Mouse (Mus musculus): ENCODE results near the gene Kctd15. TPM values are rescaled to one million over a fixed set of nuclear protein-coding genes. Genes with fewer than 3 reads are reported as not detected.

The Kctd15 gene
- total RNA-seq, 2 experiments from 2014 or later = 10.3 to 11.9 TPM

- no peak for DNase-seq (ENCODE audit: low spot score in 2 of 2)
Observed at GRCm38 (mm10) chr7:34669336-34669735, 12.8 kb upstream of the Kctd15 start.

- no peak for DNase-seq (ENCODE audit: low spot score in 2 of 2)
Observed at GRCm38 (mm10) chr7:34667874-34668273, 11.3 kb upstream of the Kctd15 start.

GRCm38 (mm10) chr7:34663145-34663544 is 6.6 kb upstream of the Kctd15 start:
- DNase-seq (ENCODE audit: low spot score in 2 of 2) = no peak

- no peak for DNase-seq (ENCODE audit: low spot score in 2 of 2)
Observed at GRCm38 (mm10) chr7:34662227-34662626, 5.7 kb upstream of the Kctd15 start.

- no peak for DNase-seq (ENCODE audit: low spot score in 2 of 2)
Observed at GRCm38 (mm10) chr7:34659386-34660085, 3.0 kb upstream of the Kctd15 start.

GRCm38 (mm10) chr7:34655086-34655839 is 1.3 kb downstream of the Kctd15 start:
- DNase-seq (ENCODE audit: low spot score in 2 of 2) = peak; percentile 86 to 89

GRCm38 (mm10) chr7:34654441-34655085 is 2.0 kb downstream of the Kctd15 start:
- DNase-seq (ENCODE audit: low spot score in 2 of 2) = peak; percentile 47 to 67

GRCm38 (mm10) chr7:34653731-34654440 is 2.6 kb downstream of the Kctd15 start:
- peak in 1 of 2 experiments; percentile 24 for DNase-seq (ENCODE audit: low spot score in 2 of 2)

GRCm38 (mm10) chr7:34652751-34653502 is 3.6 kb downstream of the Kctd15 start:
- DNase-seq (ENCODE audit: low spot score in 2 of 2) = no peak

GRCm38 (mm10) chr7:34651381-34651780 is 5.2 kb downstream of the Kctd15 start:
- no peak for DNase-seq (ENCODE audit: low spot score in 2 of 2)

GRCm38 (mm10) chr7:34647052-34647451 is 9.5 kb downstream of the Kctd15 start:
- peak in 1 of 2 experiments; percentile 32 for DNase-seq (ENCODE audit: low spot score in 2 of 2)

GRCm38 (mm10) chr7:34646144-34646795 is 10.3 kb downstream of the Kctd15 start:
- DNase-seq (ENCODE audit: low spot score in 2 of 2) = no peak

GRCm38 (mm10) chr7:34645623-34646022 is 10.9 kb downstream of the Kctd15 start:
- DNase-seq (ENCODE audit: low spot score in 2 of 2) = no peak

GRCm38 (mm10) chr7:34644591-34644990 is 11.9 kb downstream of the Kctd15 start:
- DNase-seq (ENCODE audit: low spot score in 2 of 2) = no peak

- no peak for DNase-seq (ENCODE audit: low spot score in 2 of 2)
Observed at GRCm38 (mm10) chr7:34643329-34643728, 13.2 kb downstream of the Kctd15 start.

GRCm38 (mm10) chr7:34641968-34642367 is 14.6 kb downstream of the Kctd15 start:
- no peak for DNase-seq (ENCODE audit: low spot score in 2 of 2)

GRCm38 (mm10) chr7:34639798-34640197 is 16.7 kb downstream of the Kctd15 start:
- no peak for DNase-seq (ENCODE audit: low spot score in 2 of 2)

- DNase-seq (ENCODE audit: low spot score in 2 of 2) = no peak
Observed at GRCm38 (mm10) chr7:34636661-34637060, 19.9 kb downstream of the Kctd15 start.

- DNase-seq (ENCODE audit: low spot score in 2 of 2) = no peak
Observed at GRCm38 (mm10) chr7:34632966-34633742, 23.4 kb downstream of the Kctd15 start.
